Mouse (Mus musculus): ENCODE measurements around the gene Mzf1.

DNA sequence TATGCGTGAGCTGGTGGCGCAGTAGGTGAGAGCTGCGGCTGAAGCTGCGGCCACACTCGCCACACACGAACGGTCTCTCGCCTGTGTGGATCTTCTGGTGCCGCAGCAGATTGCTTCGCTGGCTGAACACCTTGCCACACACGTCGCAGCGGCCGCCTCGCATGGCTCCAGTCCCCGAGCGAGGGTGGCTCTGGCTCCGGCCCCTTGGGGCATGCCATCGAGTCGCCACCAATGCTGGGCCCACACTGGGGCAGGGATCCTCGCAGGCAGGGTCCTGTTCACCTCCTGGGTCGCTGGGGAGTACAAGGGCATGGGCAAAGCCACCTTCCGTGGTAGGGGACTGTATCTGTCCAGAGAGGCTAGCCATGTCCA lies 10.3 kb downstream of the Mzf1 start:
- TF ChIP-seq TAL1 (IDR thresholded peaks at IDR 0.05; ENCODE audit: low read length) (no peak), GATA1 (IDR thresholded peaks at IDR 0.05; ENCODE audit: low read length) (no peak)

Measured in erythroblast, embryonic 14.5 days (primary cell).